Mouse (Mus musculus) liver, postnatal 0 days (tissue): Measurements from ENCODE around the gene Cacna1a.
A peak's percentile ranks its signal among the peaks of the same experiment; 100 is the strongest.

Experiments
- CTCF ChIP-seq: sonication (generic); IDR thresholded peaks from 2 replicates; pipeline ENCODE4 v1.5.1; 2016; ENCODE audit warnings: antibody characterized with exemption, low read depth
- EP300 ChIP-seq: IDR thresholded peaks from 2 replicates; pipeline ENCODE4 v1.6.1; 2016; ENCODE audit warnings: antibody characterized with exemption, low read depth, mild to moderate bottlenecking

- no peak for TF ChIP-seq EP300
- TF ChIP-seq CTCF: peak; percentile 20; the same call in 1 of the 2 replicates
Measured at GRCm38 (mm10) chr8:84647461-84647901, 259.2 kb downstream of the Cacna1a start.
